In genomic region chr15:59190511-59190910, GRCm38 (mm10) we compare ENCODE assay signal across 19 mouse cellular contexts.
"Had no signal": no experiment of that assay in that cellular context is flagged by ENCODE, and none has a peak within 500 bp of the region (broad histone marks: within the 10 kb centered on the region; RNA-seq: fewer than 3 reads in every experiment).

No protein-coding gene starts in this region.

- H3K4me2 ChIP-seq: limb, embryonic 12.5 days; limb, embryonic 15.5 days; liver, embryonic 11.5 days; midbrain, embryonic 12.5 days; midbrain, embryonic 15.5 days; neural tube, embryonic 13.5 days; stomach, embryonic 15.5 days had no signal

- ATAC-seq: liver, postnatal 0 days; midbrain, embryonic 15.5 days had no signal

- H3K27ac ChIP-seq: limb, embryonic 12.5 days; limb, embryonic 15.5 days; liver, embryonic 14.5 days; macrophage; midbrain, embryonic 12.5 days; midbrain, embryonic 15.5 days; neural tube, embryonic 13.5 days; stomach, embryonic 15.5 days had no signal

- H3K4me3 ChIP-seq: limb, embryonic 12.5 days; limb, embryonic 15.5 days; midbrain, embryonic 12.5 days; midbrain, embryonic 15.5 days; neural tube, embryonic 13.5 days; stomach, embryonic 15.5 days had no signal

- H3K9ac ChIP-seq: limb, embryonic 12.5 days; limb, embryonic 15.5 days; liver, embryonic 14.5 days; liver, postnatal 0 days; midbrain, embryonic 12.5 days; midbrain, embryonic 15.5 days; neural tube, embryonic 13.5 days; stomach, embryonic 15.5 days had no signal

- H3K9me3 ChIP-seq: limb, embryonic 12.5 days; limb, embryonic 15.5 days; midbrain, embryonic 12.5 days; midbrain, embryonic 15.5 days; neural tube, embryonic 13.5 days; stomach, embryonic 15.5 days had no signal

- H3K27me3 ChIP-seq: limb, embryonic 12.5 days; limb, embryonic 15.5 days; midbrain, embryonic 15.5 days; neural tube, embryonic 13.5 days; stomach, embryonic 15.5 days had no signal

- H3K4me1 ChIP-seq: midbrain, embryonic 15.5 days had no signal

- H3K36me3 ChIP-seq: limb, embryonic 12.5 days; limb, embryonic 15.5 days; midbrain, embryonic 12.5 days; midbrain, embryonic 15.5 days; neural tube, embryonic 13.5 days; stomach, embryonic 15.5 days had no signal

- DNase-seq: kidney, adult 11 months; kidney, adult 9 months; kidney, postnatal 10 days; left cerebral cortex, postnatal 4 days; liver, postnatal 0 days; lung, postnatal 14 days; retina, postnatal 1 day; right cerebral cortex, postnatal 25 days; spleen, adult 18-20 months; thymus, postnatal 25 days had no signal
